Mouse (Mus musculus) stomach, postnatal 0 days (tissue): ENCODE measurements around the gene Slc4a2. TPM values are rescaled to one million over a fixed set of nuclear protein-coding genes. Genes with fewer than 3 reads are reported as not detected.

Source experiments
- ATAC-seq: fragments of 200-750 bp; cut with Nextera tagmentation; 2 replicates; pipeline ENCODE4 v1.8.0; 2017; ENCODE audit not compliant: low FRiP score, low TSS enrichment
- DNase-seq: peaks from one replicate; pipeline ENCODE4 v3.0.0-alpha.2; 2016; ENCODE audit warnings: low spot score
- H3K27ac ChIP-seq: fragments of 300-500 bp; sonication (generic); replicated peaks from 2 replicates; pipeline ENCODE4 v1.5.1; 2014; ENCODE audit warnings: mild to moderate bottlenecking, control low read depth
- H3K27me3 ChIP-seq: fragments of 300-500 bp; sonication (generic); 2 replicates; pipeline ENCODE4 v1.6.1; 2014; ENCODE audit warnings: low read length; ENCODE audit not compliant: control insufficient read depth, insufficient read depth
- H3K36me3 ChIP-seq: fragments of 300-500 bp; sonication (generic); 2 replicates; pipeline ENCODE4 v1.6.1; 2014; ENCODE audit warnings: low read length, mixed read lengths; ENCODE audit not compliant: control insufficient read depth, insufficient read depth
- H3K4me1 ChIP-seq: fragments of 300-500 bp; sonication (generic); replicated peaks from 2 replicates; pipeline ENCODE4 v1.6.1; 2014; ENCODE audit warnings: antibody characterized with exemption; ENCODE audit not compliant: control insufficient read depth, insufficient read depth
- H3K4me2 ChIP-seq: fragments of 300-500 bp; sonication (generic); replicated peaks from 2 replicates; pipeline ENCODE4 v1.6.1; 2014; ENCODE audit warnings: low read depth, mild to moderate bottlenecking, control low read depth, moderate library complexity
- H3K4me3 ChIP-seq: fragments of 300-500 bp; sonication (generic); 2 replicates; pipeline ENCODE4 v1.5.1; 2014; ENCODE audit warnings: low read depth, low read length, control low read depth
- H3K9ac ChIP-seq: fragments of 300-500 bp; sonication (generic); 2 replicates; pipeline ENCODE4 v1.6.1; 2014; ENCODE audit warnings: mild to moderate bottlenecking, low read length, control low read depth, mixed read lengths
- H3K9me3 ChIP-seq: fragments of 300-500 bp; sonication (generic); 2 replicates; pipeline ENCODE4 v1.6.1; 2016; ENCODE audit warnings: low read length; ENCODE audit not compliant: control insufficient read depth
- CTCF ChIP-seq: IDR thresholded peaks from 2 replicates; pipeline ENCODE4 v1.5.1; 2016; ENCODE audit warnings: antibody characterized with exemption, low read depth, mild to moderate bottlenecking, moderate library complexity
- EP300 ChIP-seq: optimal IDR thresholded peaks from 2 replicates; pipeline ENCODE3; 2016; ENCODE audit warnings: antibody characterized with exemption
- WGBS: fragments of 180-500 bp; shearing (Covaris S2); extraction: QIAGEN DNeasy Blood & Tissue Kit; methylation state at CpG from one replicate; pipeline ENCODE4 v1.1.7; 2014; 5-methylcytosine and 5-hydroxymethylcytosine counted together
- polyA plus RNA-seq: library from polyadenylated mRNA; unstranded; fragments of >200 nt; fragmentation: Nextera tagmentation; extraction: Ambion mirVana; gene quantifications from 2 replicates; pipeline ENCODE4 v1.2.1, GENCODE M21; 2015

Gene Slc4a2
- polyA plus RNA-seq, 1 experiment from 2014 or later, result 34.3 TPM

DNA sequence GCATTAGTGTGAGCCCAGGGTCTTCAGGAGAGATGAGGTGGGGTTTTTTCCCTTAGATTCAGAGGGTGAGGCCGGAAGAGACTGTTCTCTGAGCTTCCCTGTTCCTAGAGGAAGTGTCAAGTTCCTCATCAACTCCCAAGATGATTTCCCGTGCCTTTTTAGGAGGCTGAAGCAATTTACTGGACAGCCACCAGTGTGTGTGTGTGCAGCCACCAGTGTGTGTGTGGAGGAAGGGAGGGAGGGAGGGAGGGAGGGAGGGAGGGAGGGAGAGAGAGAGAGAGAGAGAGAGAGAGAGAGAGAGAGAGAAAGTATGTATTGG is 30.3 kb downstream of the Slc4a2 start:
- 9% methylated on average over 2 of the region's 2 CpGs for WGBS
- Histone ChIP-seq H3K9ac (0 out of 2 replicates have a peak overlapping the region, but pooled peaks have one; percentile 23), H3K4me1 (no peaks in the 10 kb centered on the region; the same call in 1 of the 2 replicates), H3K9me3 (no peaks in the 10 kb centered on the region), H3K4me3 (no peak overlapping the region; the same call in 1 of the 2 replicates), H3K36me3 (no peaks in the 10 kb centered on the region), H3K27ac (peak overlapping the region; percentile 35; the same call in 1 of the 2 replicates), H3K27me3 (no peaks in the 10 kb centered on the region), H3K4me2 (peak overlapping the region; percentile 97)
- no peak for DNase-seq
- ATAC-seq, result no peak
- TF ChIP-seq EP300 (no peak), CTCF (no peak)

- no peaks in the 10 kb centered on the region for H3K9me3 ChIP-seq
- 0 out of 2 replicates have a peak overlapping the region, but pooled peaks have one; percentile 45 for H3K27ac ChIP-seq
- no peak for DNase-seq
- H3K27me3 ChIP-seq, result no peaks in the 10 kb centered on the region
- TF ChIP-seq EP300 (no peak), CTCF (no peak)
- no peak overlapping the region for H3K4me2 ChIP-seq
- H3K4me3 ChIP-seq, result no peak overlapping the region
- ATAC-seq, result no peak
- WGBS, result 35% methylated on average over 3 of the region's 3 CpGs
- H3K4me1 ChIP-seq, result no peaks in the 10 kb centered on the region; the same call in 1 of the 2 replicates
- no peak overlapping the region for H3K9ac ChIP-seq
- no peaks in the 10 kb centered on the region for H3K36me3 ChIP-seq
These were observed 31.4 kb downstream of the Slc4a2 start for GRCm38 (mm10) chr5:24455076-24455475.

- H3K9ac ChIP-seq, result no peak overlapping the region
- WGBS, result 58% methylated on average over 7 of the region's 7 CpGs
- H3K27me3 ChIP-seq, result no peaks in the 10 kb centered on the region
- TF ChIP-seq EP300 (no peak), CTCF (no peak)
- no peak overlapping the region for H3K4me3 ChIP-seq
- H3K36me3 ChIP-seq, result no peaks in the 10 kb centered on the region
- DNase-seq (no peak), ATAC-seq (no peak)
- no peaks in the 10 kb centered on the region for H3K9me3 ChIP-seq
- H3K4me1 ChIP-seq, result no peaks in the 10 kb centered on the region; the same call in 1 of the 2 replicates
- no peak overlapping the region for H3K4me2 ChIP-seq
- no peak overlapping the region for H3K27ac ChIP-seq
These were observed 32.0 kb downstream of the Slc4a2 start for GRCm38 (mm10) chr5:24455613-24456012.

GRCm38 (mm10) chr5:24466762-24467161 is 43.1 kb downstream of the Slc4a2 start:
- Histone ChIP-seq H3K4me1 (no peaks in the 10 kb centered on the region), H3K27me3 (no peaks in the 10 kb centered on the region), H3K9me3 (no peaks in the 10 kb centered on the region), H3K9ac (no peak overlapping the region), H3K4me2 (no peak overlapping the region), H3K4me3 (no peak overlapping the region), H3K27ac (no peak overlapping the region), H3K36me3 (no peaks in the 10 kb centered on the region)
- DNase-seq, result no peak
- no peak for TF ChIP-seq EP300
- TF ChIP-seq CTCF, result no peak
- 63% methylated on average over 12 of the region's 12 CpGs for WGBS
- no peak for ATAC-seq

DNA sequence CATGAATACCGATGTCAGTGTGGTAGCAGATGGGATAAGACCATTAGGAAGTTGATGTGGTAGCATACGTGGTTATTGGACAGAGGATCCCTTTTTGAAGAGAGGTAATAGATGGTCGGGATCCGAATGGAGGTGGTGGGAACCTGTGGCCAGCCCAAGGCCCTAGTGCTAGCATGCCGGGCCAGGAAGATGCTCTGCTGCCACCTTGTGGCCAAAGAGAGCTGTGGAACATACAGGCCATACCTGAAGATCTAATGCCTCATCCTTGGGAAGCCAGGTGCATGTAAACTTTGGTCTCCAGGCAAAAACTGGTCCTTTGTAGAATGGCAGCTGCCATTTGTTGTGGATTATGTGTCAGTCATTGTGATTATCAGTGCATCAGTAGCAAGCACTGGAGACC is 47.0 kb downstream of the Slc4a2 start:
- no peak overlapping the region for H3K4me2 ChIP-seq
- H3K4me3 ChIP-seq, result no peak overlapping the region
- H3K36me3 ChIP-seq, result no peaks in the 10 kb centered on the region
- DNase-seq, result peak; percentile 86
- no peaks in the 10 kb centered on the region for H3K9me3 ChIP-seq
- TF ChIP-seq EP300 (no peak), CTCF (peak; percentile 99)
- 0 out of 2 replicates have a peak, but pooled peaks cover 3% of the 10 kb centered on the region for H3K4me1 ChIP-seq
- no peaks in the 10 kb centered on the region for H3K27me3 ChIP-seq
- ATAC-seq, result peak; percentile 48; the same call in 1 of the 2 replicates
- H3K27ac ChIP-seq, result no peak overlapping the region
- H3K9ac ChIP-seq, result no peak overlapping the region
- WGBS, result 9% methylated on average over 5 of the region's 5 CpGs

DNA sequence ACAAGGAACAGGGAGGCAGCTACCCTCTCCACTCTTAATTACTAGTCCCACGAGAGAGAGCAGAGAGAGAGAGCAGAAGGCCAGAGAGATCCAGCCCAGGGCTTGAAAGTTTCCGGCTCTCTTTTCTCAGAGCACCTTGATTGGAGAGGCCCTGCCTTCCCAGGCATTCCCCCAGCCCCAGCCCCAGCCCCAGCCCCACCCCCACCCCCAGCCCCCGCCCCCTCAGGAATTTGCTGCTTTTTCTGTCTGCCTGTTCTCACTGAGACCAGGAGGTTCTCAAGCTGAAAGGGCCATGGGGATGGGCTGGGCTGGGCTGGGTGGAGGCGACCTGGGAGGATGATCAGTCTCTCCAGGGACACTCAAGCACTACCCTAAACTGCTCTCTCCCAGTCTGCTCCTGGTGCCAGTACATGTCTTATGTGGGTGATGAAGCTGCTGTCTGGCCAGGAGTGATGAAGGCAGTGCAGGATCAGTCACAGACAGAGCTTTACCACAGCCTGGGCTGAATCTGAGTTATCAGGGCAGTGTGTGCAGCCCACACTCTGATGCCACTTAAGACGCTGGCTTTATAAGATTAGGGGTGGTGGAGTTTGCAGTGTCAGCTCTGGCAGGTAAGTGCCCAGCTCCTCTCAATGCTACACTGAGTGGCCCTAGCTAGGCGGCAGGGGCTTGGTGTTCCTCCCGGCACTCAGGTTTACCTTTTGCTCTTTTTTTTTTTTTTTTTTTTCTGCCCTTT is 49.4 kb downstream of the Slc4a2 start:
- peak overlapping the region; percentile 58 for H3K27ac ChIP-seq
- no peak overlapping the region for H3K4me3 ChIP-seq
- H3K4me2 ChIP-seq, result no peak overlapping the region; the same call in 1 of the 2 replicates
- no peaks in the 10 kb centered on the region for H3K9me3 ChIP-seq
- H3K27me3 ChIP-seq, result no peaks in the 10 kb centered on the region
- DNase-seq, result no peak
- no peak overlapping the region for H3K9ac ChIP-seq
- peaks cover 12% of the 10 kb centered on the region for H3K36me3 ChIP-seq
- 49% methylated on average over 6 of the region's 7 CpGs for WGBS
- no peak for ATAC-seq
- TF ChIP-seq CTCF (no peak), EP300 (no peak)
- 0 out of 2 replicates have a peak, but pooled peaks cover 3% of the 10 kb centered on the region for H3K4me1 ChIP-seq
